Mouse (Mus musculus): ENCODE data around the gene Serinc3.

- no peak for TF ChIP-seq GATA1 (IDR thresholded peaks at IDR 0.05; ENCODE audit: borderline replicate concordance, low read length)
- TF ChIP-seq FLI1 (IDR thresholded peaks at IDR 0.05; ENCODE audit: low read length) = no peak
Observed at GRCm38 (mm10) chr2:163575248-163575647, 69.7 kb downstream of the Serinc3 start.

Measured in megakaryocyte, embryonic 14.5 days (primary cell).